Mouse (Mus musculus): Measurements from ENCODE around the gene Mucl3. TPM values are rescaled to one million over a fixed set of nuclear protein-coding genes. Genes with fewer than 3 reads are reported as not detected.

Mucl3 gene
- polyA plus RNA-seq, 1 experiment from 2014 or later, result 0.09 TPM

- Histone ChIP-seq H3K4me1 (peaks cover 29% of the 10 kb centered on the region), H3K9ac (no peak overlapping the region), H3K9me3 (no peaks in the 10 kb centered on the region), H3K36me3 (replicated peaks) (peaks cover 21% of the 10 kb centered on the region; the same call in 1 of the 2 replicates), H3K4me2 (no peak overlapping the region), H3K27me3 (no peaks in the 10 kb centered on the region), H3K27ac (no peak overlapping the region), H3K4me3 (replicated peaks) (no peak overlapping the region)
- ATAC-seq (ENCODE audit: low FRiP score), result no peak
- 91% methylated on average over 9 of the region's 9 CpGs for WGBS
Measured at GRCm38 (mm10) chr17:35669731-35670130, 26.2 kb upstream of the Mucl3 start.

- Histone ChIP-seq H3K4me3 (replicated peaks) (peak within 1 kb of the TSS; percentile 77), H3K27ac (peak within 1 kb of the TSS; percentile 81), H3K9me3 (no peaks in the 10 kb centered on the region), H3K36me3 (replicated peaks) (peaks cover 40% of the 10 kb centered on the region), H3K4me2 (peak within 1 kb of the TSS; percentile 93), H3K27me3 (no peaks in the 10 kb centered on the region), H3K9ac (peak within 1 kb of the TSS; percentile 82), H3K4me1 (peaks cover 22% of the 10 kb centered on the region)
- ATAC-seq (ENCODE audit: low FRiP score), result peak; percentile 91
- WGBS, result under 1% methylated on average over 61 of the region's 61 CpGs
Measured at GRCm38 (mm10) chr17:35667334-35668065, 24.0 kb upstream of the Mucl3 start, which contains the start of gene Vars2. Gene Vars2, minus strand, starts transcription at chr17:35667592.

- Histone ChIP-seq H3K4me2 (peak overlapping the region; percentile 93), H3K27me3 (no peaks in the 10 kb centered on the region), H3K36me3 (replicated peaks) (peaks cover 42% of the 10 kb centered on the region), H3K4me1 (peaks cover 18% of the 10 kb centered on the region), H3K9me3 (no peaks in the 10 kb centered on the region), H3K27ac (peak overlapping the region; percentile 81), H3K9ac (peak overlapping the region; percentile 82), H3K4me3 (replicated peaks) (peak overlapping the region; percentile 77)
- peak; percentile 75 for ATAC-seq (ENCODE audit: low FRiP score)
- 5% methylated on average over 13 of the region's 13 CpGs for WGBS
Measured at GRCm38 (mm10) chr17:35666851-35667256, 23.4 kb upstream of the Mucl3 start.

GRCm38 (mm10) chr17:35665957-35666515 is 22.5 kb upstream of the Mucl3 start:
- Histone ChIP-seq H3K27me3 (no peaks in the 10 kb centered on the region), H3K9ac (0 out of 2 replicates have a peak overlapping the region, but pooled peaks have one; percentile 25), H3K9me3 (no peaks in the 10 kb centered on the region), H3K27ac (no peak overlapping the region), H3K36me3 (replicated peaks) (peaks cover 50% of the 10 kb centered on the region), H3K4me1 (peaks cover 18% of the 10 kb centered on the region), H3K4me2 (no peak overlapping the region), H3K4me3 (replicated peaks) (no peak overlapping the region; the same call in 1 of the 2 replicates)
- ATAC-seq (ENCODE audit: low FRiP score), result no peak
- 81% methylated on average over 17 of the region's 17 CpGs for WGBS

GRCm38 (mm10) chr17:35653086-35653485 is 9.6 kb upstream of the Mucl3 start:
- Histone ChIP-seq H3K4me2 (no peak overlapping the region), H3K4me3 (replicated peaks) (no peak overlapping the region), H3K4me1 (no peaks in the 10 kb centered on the region), H3K36me3 (replicated peaks) (peaks cover 34% of the 10 kb centered on the region), H3K9me3 (no peaks in the 10 kb centered on the region), H3K27me3 (no peaks in the 10 kb centered on the region), H3K9ac (no peak overlapping the region), H3K27ac (no peak overlapping the region)
- 81% methylated on average over 2 of the region's 2 CpGs for WGBS
- ATAC-seq (ENCODE audit: low FRiP score), result no peak

- ATAC-seq (ENCODE audit: low FRiP score), result no peak
- Histone ChIP-seq H3K4me3 (replicated peaks) (no peak overlapping the region), H3K9ac (no peak overlapping the region), H3K9me3 (no peaks in the 10 kb centered on the region), H3K27ac (no peak overlapping the region), H3K27me3 (no peaks in the 10 kb centered on the region), H3K4me1 (no peaks in the 10 kb centered on the region), H3K36me3 (replicated peaks) (no peaks in the 10 kb centered on the region), H3K4me2 (no peak overlapping the region)
- 64% methylated on average over 2 of the region's 2 CpGs for WGBS
Measured at GRCm38 (mm10) chr17:35649429-35649828, 5.9 kb upstream of the Mucl3 start.

- Histone ChIP-seq H3K27ac (no peak overlapping the region), H3K4me3 (replicated peaks) (no peak overlapping the region), H3K9ac (no peak overlapping the region), H3K4me2 (no peak overlapping the region), H3K4me1 (peaks cover 4% of the 10 kb centered on the region), H3K27me3 (peaks cover 16% of the 10 kb centered on the region), H3K36me3 (replicated peaks) (no peaks in the 10 kb centered on the region), H3K9me3 (no peaks in the 10 kb centered on the region)
- ATAC-seq (ENCODE audit: low FRiP score), result no peak
- WGBS, result 88% methylated on average over 6 of the region's 6 CpGs
Measured at GRCm38 (mm10) chr17:35639352-35639751, 4.1 kb downstream of the Mucl3 start.

- 33% methylated on average over 14 of the region's 14 CpGs for WGBS
- Histone ChIP-seq H3K36me3 (replicated peaks) (no peaks in the 10 kb centered on the region), H3K4me1 (peaks cover 4% of the 10 kb centered on the region), H3K4me3 (replicated peaks) (no peak overlapping the region), H3K4me2 (peak overlapping the region; percentile 35), H3K9me3 (no peaks in the 10 kb centered on the region), H3K9ac (no peak overlapping the region), H3K27ac (no peak overlapping the region), H3K27me3 (peaks cover 16% of the 10 kb centered on the region)
- peak; percentile 75 for ATAC-seq (ENCODE audit: low FRiP score)
Measured at GRCm38 (mm10) chr17:35638475-35639190, 4.9 kb downstream of the Mucl3 start.

- peak; percentile 64 for ATAC-seq (ENCODE audit: low FRiP score)
- Histone ChIP-seq H3K4me1 (peaks cover 4% of the 10 kb centered on the region), H3K27ac (no peak overlapping the region), H3K9ac (no peak overlapping the region), H3K36me3 (replicated peaks) (no peaks in the 10 kb centered on the region), H3K4me2 (no peak overlapping the region), H3K4me3 (replicated peaks) (no peak overlapping the region), H3K27me3 (peaks cover 16% of the 10 kb centered on the region), H3K9me3 (no peaks in the 10 kb centered on the region)
- WGBS, result 36% methylated on average over 5 of the region's 5 CpGs
Measured at GRCm38 (mm10) chr17:35636363-35636762, 7.1 kb downstream of the Mucl3 start.

- Histone ChIP-seq H3K27me3 (peaks cover 16% of the 10 kb centered on the region), H3K9me3 (no peaks in the 10 kb centered on the region), H3K4me3 (replicated peaks) (peak overlapping the region; percentile 38), H3K9ac (peak overlapping the region; percentile 42; the same call in 1 of the 2 replicates), H3K36me3 (replicated peaks) (no peaks in the 10 kb centered on the region), H3K27ac (0 out of 2 replicates have a peak overlapping the region, but pooled peaks have one; percentile 5), H3K4me1 (peaks cover 4% of the 10 kb centered on the region), H3K4me2 (peak overlapping the region; percentile 65)
- peak; percentile 76; the same call in 1 of the 2 replicates for ATAC-seq (ENCODE audit: low FRiP score)
- 2% methylated on average over 15 of the region's 15 CpGs for WGBS
Measured at GRCm38 (mm10) chr17:35635699-35636111, 7.8 kb downstream of the Mucl3 start.

GRCm38 (mm10) chr17:35635202-35635601 is 8.3 kb downstream of the Mucl3 start:
- Histone ChIP-seq H3K27me3 (peaks cover 16% of the 10 kb centered on the region), H3K9ac (no peak overlapping the region), H3K27ac (no peak overlapping the region), H3K4me2 (no peak overlapping the region; the same call in 1 of the 2 replicates), H3K4me1 (peaks cover 4% of the 10 kb centered on the region), H3K9me3 (no peaks in the 10 kb centered on the region), H3K36me3 (replicated peaks) (no peaks in the 10 kb centered on the region), H3K4me3 (replicated peaks) (no peak overlapping the region)
- 83% methylated on average over 3 of the region's 3 CpGs for WGBS
- no peak for ATAC-seq (ENCODE audit: low FRiP score)

GRCm38 (mm10) chr17:35633992-35634391 is 9.5 kb downstream of the Mucl3 start:
- no peak overlapping the region for H3K4me3 ChIP-seq (replicated peaks)
- peaks cover 4% of the 10 kb centered on the region for H3K4me1 ChIP-seq
- H3K27ac ChIP-seq, result no peak overlapping the region
- no peaks in the 10 kb centered on the region for H3K9me3 ChIP-seq
- peaks cover 16% of the 10 kb centered on the region for H3K27me3 ChIP-seq
- no peak overlapping the region for H3K9ac ChIP-seq
- no peak for ATAC-seq (ENCODE audit: low FRiP score)
- H3K36me3 ChIP-seq (replicated peaks), result no peaks in the 10 kb centered on the region
- H3K4me2 ChIP-seq, result no peak overlapping the region
- 22% methylated on average over 1 of the region's 1 CpGs for WGBS

All from forebrain, embryonic 12.5 days (tissue).